Mouse (Mus musculus): ENCODE results near the gene Casp3. TPM values are rescaled to one million over a fixed set of nuclear protein-coding genes. Genes with fewer than 3 reads are reported as not detected.

Gene Casp3
- polyA plus RNA-seq, 1 experiment = not detected

- Histone ChIP-seq H3K4me3 (ENCODE audit: insufficient read depth, low read depth, low read length) (no peak overlapping the region), H3K27ac (ENCODE audit: insufficient read depth, low read depth, low read length) (no peak overlapping the region), H3K4me1 (ENCODE audit: control insufficient read depth, insufficient read depth, low read length) (no peaks in the 10 kb centered on the region)
- TF ChIP-seq CTCF (IDR thresholded peaks at IDR 0.05; ENCODE audit: insufficient read depth, low read depth, low read length) (no peak), POLR2A (IDR thresholded peaks at IDR 0.05; ENCODE audit: insufficient read depth, low read depth, low read length) (no peak)
- 54% methylated on average over 3 of the region's 3 CpGs for WGBS
Measured at GRCm38 (mm10) chr8:46585576-46585975, 31.5 kb upstream of the Casp3 start.

GRCm38 (mm10) chr8:46587911-46588310, 29.2 kb upstream of the Casp3 start:
- Histone ChIP-seq H3K4me3 (ENCODE audit: insufficient read depth, low read depth, low read length) (no peak overlapping the region), H3K27ac (ENCODE audit: insufficient read depth, low read depth, low read length) (no peak overlapping the region), H3K4me1 (ENCODE audit: control insufficient read depth, insufficient read depth, low read length) (no peaks in the 10 kb centered on the region)
- TF ChIP-seq CTCF (IDR thresholded peaks at IDR 0.05; ENCODE audit: insufficient read depth, low read depth, low read length) (no peak), POLR2A (IDR thresholded peaks at IDR 0.05; ENCODE audit: insufficient read depth, low read depth, low read length) (no peak)
- WGBS = 96% methylated on average over 5 of the region's 5 CpGs

GRCm38 (mm10) chr8:46588663-46589062, 28.4 kb upstream of the Casp3 start:
- no peak overlapping the region for H3K4me3 ChIP-seq (ENCODE audit: insufficient read depth, low read depth, low read length)
- no peak overlapping the region for H3K27ac ChIP-seq (ENCODE audit: insufficient read depth, low read depth, low read length)
- WGBS = 96% methylated on average over 2 of the region's 2 CpGs
- no peak for TF ChIP-seq CTCF (IDR thresholded peaks at IDR 0.05; ENCODE audit: insufficient read depth, low read depth, low read length)
- TF ChIP-seq POLR2A (IDR thresholded peaks at IDR 0.05; ENCODE audit: insufficient read depth, low read depth, low read length) = no peak
- H3K4me1 ChIP-seq (ENCODE audit: control insufficient read depth, insufficient read depth, low read length) = no peaks in the 10 kb centered on the region

GRCm38 (mm10) chr8:46593067-46593466, 24.0 kb upstream of the Casp3 start:
- WGBS = 78% methylated on average over 8 of the region's 8 CpGs
- Histone ChIP-seq H3K27ac (ENCODE audit: insufficient read depth, low read depth, low read length) (no peak overlapping the region), H3K4me3 (ENCODE audit: insufficient read depth, low read depth, low read length) (no peak overlapping the region), H3K4me1 (ENCODE audit: control insufficient read depth, insufficient read depth, low read length) (no peaks in the 10 kb centered on the region)
- TF ChIP-seq POLR2A (IDR thresholded peaks at IDR 0.05; ENCODE audit: insufficient read depth, low read depth, low read length) (no peak), CTCF (IDR thresholded peaks at IDR 0.05; ENCODE audit: insufficient read depth, low read depth, low read length) (no peak)

- 83% methylated on average over 2 of the region's 2 CpGs for WGBS
- H3K4me3 ChIP-seq (ENCODE audit: insufficient read depth, low read depth, low read length) = no peak overlapping the region
- no peak for TF ChIP-seq POLR2A (IDR thresholded peaks at IDR 0.05; ENCODE audit: insufficient read depth, low read depth, low read length)
- TF ChIP-seq CTCF (IDR thresholded peaks at IDR 0.05; ENCODE audit: insufficient read depth, low read depth, low read length) = no peak
- no peak overlapping the region for H3K27ac ChIP-seq (ENCODE audit: insufficient read depth, low read depth, low read length)
- H3K4me1 ChIP-seq (ENCODE audit: control insufficient read depth, insufficient read depth, low read length) = no peaks in the 10 kb centered on the region
Measured at GRCm38 (mm10) chr8:46593772-46594171, 23.3 kb upstream of the Casp3 start.

- H3K27ac ChIP-seq (ENCODE audit: insufficient read depth, low read depth, low read length) = no peak overlapping the region
- H3K4me3 ChIP-seq (ENCODE audit: insufficient read depth, low read depth, low read length) = no peak overlapping the region
- 93% methylated on average over 2 of the region's 2 CpGs for WGBS
- TF ChIP-seq POLR2A (IDR thresholded peaks at IDR 0.05; ENCODE audit: insufficient read depth, low read depth, low read length) (no peak), CTCF (IDR thresholded peaks at IDR 0.05; ENCODE audit: insufficient read depth, low read depth, low read length) (no peak)
- no peaks in the 10 kb centered on the region for H3K4me1 ChIP-seq (ENCODE audit: control insufficient read depth, insufficient read depth, low read length)
Measured at GRCm38 (mm10) chr8:46595593-46595992, 21.5 kb upstream of the Casp3 start.

GRCm38 (mm10) chr8:46596530-46596929, 20.6 kb upstream of the Casp3 start:
- H3K4me3 ChIP-seq (ENCODE audit: insufficient read depth, low read depth, low read length) = no peak overlapping the region
- 87% methylated on average over 2 of the region's 2 CpGs for WGBS
- no peak overlapping the region for H3K27ac ChIP-seq (ENCODE audit: insufficient read depth, low read depth, low read length)
- TF ChIP-seq CTCF (IDR thresholded peaks at IDR 0.05; ENCODE audit: insufficient read depth, low read depth, low read length) = no peak
- no peak for TF ChIP-seq POLR2A (IDR thresholded peaks at IDR 0.05; ENCODE audit: insufficient read depth, low read depth, low read length)
- no peaks in the 10 kb centered on the region for H3K4me1 ChIP-seq (ENCODE audit: control insufficient read depth, insufficient read depth, low read length)

- no peak overlapping the region for H3K27ac ChIP-seq (ENCODE audit: insufficient read depth, low read depth, low read length)
- H3K4me1 ChIP-seq (ENCODE audit: control insufficient read depth, insufficient read depth, low read length) = no peaks in the 10 kb centered on the region
- WGBS = 93% methylated on average over 2 of the region's 2 CpGs
- H3K4me3 ChIP-seq (ENCODE audit: insufficient read depth, low read depth, low read length) = no peak overlapping the region
- TF ChIP-seq POLR2A (IDR thresholded peaks at IDR 0.05; ENCODE audit: insufficient read depth, low read depth, low read length) = no peak
Measured at GRCm38 (mm10) chr8:46597411-46597810, 19.7 kb upstream of the Casp3 start.

GRCm38 (mm10) chr8:46598114-46598513, 19.0 kb upstream of the Casp3 start:
- no peak for TF ChIP-seq POLR2A (IDR thresholded peaks at IDR 0.05; ENCODE audit: insufficient read depth, low read depth, low read length)
- no peak for TF ChIP-seq CTCF (IDR thresholded peaks at IDR 0.05; ENCODE audit: insufficient read depth, low read depth, low read length)
- WGBS = 96% methylated on average over 2 of the region's 2 CpGs
- Histone ChIP-seq H3K27ac (ENCODE audit: insufficient read depth, low read depth, low read length) (no peak overlapping the region), H3K4me3 (ENCODE audit: insufficient read depth, low read depth, low read length) (no peak overlapping the region), H3K4me1 (ENCODE audit: control insufficient read depth, insufficient read depth, low read length) (no peaks in the 10 kb centered on the region)

GRCm38 (mm10) chr8:46598753-46599152, 18.3 kb upstream of the Casp3 start:
- H3K27ac ChIP-seq (ENCODE audit: insufficient read depth, low read depth, low read length) = no peak overlapping the region
- no peaks in the 10 kb centered on the region for H3K4me1 ChIP-seq (ENCODE audit: control insufficient read depth, insufficient read depth, low read length)
- H3K4me3 ChIP-seq (ENCODE audit: insufficient read depth, low read depth, low read length) = no peak overlapping the region
- WGBS = 93% methylated on average over 5 of the region's 5 CpGs
- TF ChIP-seq POLR2A (IDR thresholded peaks at IDR 0.05; ENCODE audit: insufficient read depth, low read depth, low read length) = no peak
- no peak for TF ChIP-seq CTCF (IDR thresholded peaks at IDR 0.05; ENCODE audit: insufficient read depth, low read depth, low read length)

Data from olfactory bulb, adult 2 months (tissue).